Mouse (Mus musculus) MEL (cell line): Measurements from ENCODE around the gene Hnrnpl. TPM values are rescaled to one million over a fixed set of nuclear protein-coding genes. Genes with fewer than 3 reads are reported as not detected.

ENCODE experiments used
- DNase-seq: peaks from one replicate; pipeline ENCODE4 v3.0.0; 2011; ENCODE audit warnings: low read depth, low spot score
- H3K27ac ChIP-seq: 2 replicates; pipeline ENCODE4 v1.5.1; 2012; ENCODE audit warnings: low read depth, mild to moderate bottlenecking, control low read depth, low read length, moderate library complexity; ENCODE audit not compliant: control insufficient read depth
- H3K27me3 ChIP-seq, 2 experiments: fragments of 150-350 bp in 1 of 2; sonication (generic) in 1 of 2; 2 replicates each; pipeline ENCODE4 v1.6.1; 2012; ENCODE audit warnings: low read length in 2 of 2, mild to moderate bottlenecking in 2 of 2, improper control_type of control experiment in 1 of 2, moderate library complexity in 1 of 2; ENCODE audit not compliant: insufficient read depth in 2 of 2, control insufficient read depth in 1 of 2
- H3K36me3 ChIP-seq, 2 experiments: 2 replicates each; pipeline ENCODE4 v1.6.1; 2012 to 2014; ENCODE audit warnings: low read length in 2 of 2, improper control_type of control experiment in 1 of 2, inconsistent platforms in 1 of 2, mild to moderate bottlenecking in 1 of 2; ENCODE audit not compliant: insufficient read depth in 2 of 2, control insufficient read depth in 1 of 2
- H3K4me1 ChIP-seq, 2 experiments: fragments of 150-350 bp in 1 of 2; sonication (generic) in 1 of 2; 2 replicates each; pipeline ENCODE4 v1.6.1; 2012; ENCODE audit warnings: low read length in 2 of 2, improper control_type of control experiment in 1 of 2, mild to moderate bottlenecking in 1 of 2; ENCODE audit not compliant: insufficient read depth in 2 of 2, control insufficient read depth in 1 of 2
- H3K4me3 ChIP-seq, 2 experiments: fragments of 150-350 bp in 1 of 2; sonication (generic) in 1 of 2; 2 replicates each; pipeline ENCODE4 v1.5.1; 2012; ENCODE audit warnings: low read depth in 2 of 2, low read length in 2 of 2, mild to moderate bottlenecking in 2 of 2, moderate library complexity in 2 of 2, control low read depth in 1 of 2, improper control_type of control experiment in 1 of 2; ENCODE audit not compliant: control insufficient read depth in 1 of 2, insufficient read depth in 1 of 2
- H3K79me2 ChIP-seq: 2 replicates; pipeline ENCODE4 v1.6.1; 2012; ENCODE audit warnings: mild to moderate bottlenecking, low read length, moderate library complexity; ENCODE audit not compliant: control insufficient read depth, poor library complexity, insufficient read depth
- H3K9ac ChIP-seq: 2 replicates; pipeline ENCODE4 v1.6.1; 2012; ENCODE audit warnings: low read depth, mild to moderate bottlenecking, control low read depth, low read length, moderate library complexity; ENCODE audit not compliant: control insufficient read depth, poor library complexity, severe bottlenecking
- H3K9me3 ChIP-seq: fragments of 150-350 bp; sonication (generic); replicated peaks from 2 replicates; pipeline ENCODE4 v1.6.1; 2012; ENCODE audit warnings: mild to moderate bottlenecking, low read length, improper control_type of control experiment, moderate library complexity; ENCODE audit not compliant: insufficient read depth
- BHLHE40 ChIP-seq: IDR thresholded peaks from 2 replicates; pipeline ENCODE4 v1.6.1; 2012; ENCODE audit warnings: low read depth, mild to moderate bottlenecking, inconsistent platforms, low read length, improper control_type of control experiment, borderline replicate concordance
- CTCF ChIP-seq, 3 experiments: IDR thresholded peaks in 2 of 3; conservative IDR thresholded peaks in 1 of 3; 2 replicates each; pipeline ENCODE4 v1.5.1; 2011 to 2012; ENCODE audit warnings: low read length in 3 of 3, low read depth in 2 of 3, mild to moderate bottlenecking in 2 of 3, improper control_type of control experiment in 1 of 3, inconsistent platforms in 1 of 3, mixed read lengths in 1 of 3, moderate library complexity in 1 of 3; ENCODE audit not compliant: control insufficient read depth in 1 of 3, insufficient read depth in 1 of 3, poor library complexity in 1 of 3, severe bottlenecking in 1 of 3
- E2F4 ChIP-seq: IDR thresholded peaks from 2 replicates; pipeline ENCODE4 v1.6.1; 2011; ENCODE audit warnings: low read depth, low read length, improper control_type of control experiment, borderline replicate concordance
- ELF1 ChIP-seq: IDR thresholded peaks from 2 replicates; pipeline ENCODE4 v1.6.1; 2014; ENCODE audit warnings: low read depth, mild to moderate bottlenecking, inconsistent platforms, low read length, improper control_type of control experiment, moderate library complexity
- EP300 ChIP-seq, 2 experiments: IDR thresholded peaks; 2 replicates each; pipeline ENCODE4 v1.6.1; 2011; ENCODE audit warnings: improper control_type of control experiment in 2 of 2, low read length in 2 of 2, low read depth in 1 of 2, mild to moderate bottlenecking in 1 of 2
- ETS1 ChIP-seq: IDR thresholded peaks from 2 replicates; pipeline ENCODE4 v1.6.1; 2012; ENCODE audit warnings: low read depth, mild to moderate bottlenecking, inconsistent platforms, low read length, improper control_type of control experiment, moderate library complexity
- GABPA ChIP-seq: IDR thresholded peaks from 2 replicates; pipeline ENCODE4 v1.6.1; 2012; ENCODE audit warnings: low read depth, mild to moderate bottlenecking, inconsistent platforms, low read length, improper control_type of control experiment, moderate library complexity
- GATA1 ChIP-seq: IDR thresholded peaks from 2 replicates; pipeline ENCODE4 v1.6.1; 2011; ENCODE audit warnings: low read depth, low read length, improper control_type of control experiment
- HCFC1 ChIP-seq: IDR thresholded peaks from 2 replicates; pipeline ENCODE4 v1.6.1; 2012; ENCODE audit warnings: low read depth, mild to moderate bottlenecking, inconsistent platforms, low read length, improper control_type of control experiment, moderate library complexity
- JUND ChIP-seq: IDR thresholded peaks from 2 replicates; pipeline ENCODE4 v1.6.1; 2011; ENCODE audit warnings: low read depth, mild to moderate bottlenecking, improper control_type of control experiment, low read length
- KAT2A ChIP-seq: conservative IDR thresholded peaks from 2 replicates; pipeline ENCODE4 v1.6.1; 2012; ENCODE audit warnings: low read depth, low read length, improper control_type of control experiment, inconsistent platforms
- MAFK ChIP-seq: IDR thresholded peaks from 2 replicates; pipeline ENCODE4 v1.6.1; 2011; ENCODE audit warnings: low read depth, mild to moderate bottlenecking, low read length, improper control_type of control experiment, borderline replicate concordance
- MAX ChIP-seq: IDR thresholded peaks from 2 replicates; pipeline ENCODE4 v1.6.1; 2011; ENCODE audit warnings: low read length, improper control_type of control experiment
- MAZ ChIP-seq: IDR thresholded peaks from 2 replicates; pipeline ENCODE4 v1.6.1; 2012; ENCODE audit warnings: low read depth, mild to moderate bottlenecking, inconsistent platforms, low read length, improper control_type of control experiment
- MEF2A ChIP-seq: IDR thresholded peaks from 2 replicates; pipeline ENCODE4 v1.6.1; 2014; ENCODE audit warnings: low read depth, mild to moderate bottlenecking, inconsistent platforms, low read length, improper control_type of control experiment; ENCODE audit not compliant: poor library complexity, insufficient replicate concordance, severe bottlenecking; ENCODE audit errors: extremely low read depth
- MXI1 ChIP-seq: IDR thresholded peaks from 2 replicates; pipeline ENCODE4 v1.6.1; 2011; ENCODE audit warnings: mild to moderate bottlenecking, low read depth, low read length, improper control_type of control experiment
- NELFE ChIP-seq: IDR thresholded peaks from 2 replicates; pipeline ENCODE4 v1.6.1; 2011; ENCODE audit warnings: low read depth, low read length, improper control_type of control experiment
- NRF1 ChIP-seq: IDR thresholded peaks from 2 replicates; pipeline ENCODE4 v1.6.1; 2014; ENCODE audit warnings: low read depth, mild to moderate bottlenecking, inconsistent platforms, low read length, improper control_type of control experiment, moderate library complexity; ENCODE audit not compliant: poor library complexity, insufficient read depth, severe bottlenecking
- POLR2AphosphoS2 ChIP-seq: IDR thresholded peaks from 2 replicates; pipeline ENCODE4 v1.6.1; 2011; ENCODE audit warnings: low read length, improper control_type of control experiment
- RAD21 ChIP-seq: IDR thresholded peaks from 2 replicates; pipeline ENCODE4 v1.6.1; 2011; ENCODE audit warnings: mild to moderate bottlenecking, low read depth, low read length, improper control_type of control experiment
- RCOR1 ChIP-seq: IDR thresholded peaks from 2 replicates; pipeline ENCODE4 v1.6.1; 2012; ENCODE audit warnings: low read depth, mild to moderate bottlenecking, inconsistent platforms, low read length, improper control_type of control experiment
- SIN3A ChIP-seq: IDR thresholded peaks from 2 replicates; pipeline ENCODE4 v1.6.1; 2012; ENCODE audit warnings: low read length, improper control_type of control experiment, inconsistent platforms
- SMC3 ChIP-seq: IDR thresholded peaks from 2 replicates; pipeline ENCODE4 v1.6.1; 2011; ENCODE audit warnings: low read depth, low read length, improper control_type of control experiment
- TAL1 ChIP-seq: IDR thresholded peaks from 2 replicates; pipeline ENCODE4 v1.6.1; 2012; ENCODE audit warnings: mild to moderate bottlenecking, inconsistent platforms, low read length, moderate library complexity, mixed read lengths
- USF2 ChIP-seq, 2 experiments: IDR thresholded peaks; 2 replicates each; pipeline ENCODE4 v1.6.1; 2011 to 2012; ENCODE audit warnings: improper control_type of control experiment in 2 of 2, low read length in 2 of 2, borderline replicate concordance in 1 of 2, inconsistent platforms in 1 of 2, low read depth in 1 of 2, mild to moderate bottlenecking in 1 of 2; ENCODE audit not compliant: insufficient read depth in 1 of 2
- ZC3H11A ChIP-seq: IDR thresholded peaks from 2 replicates; pipeline ENCODE4 v1.6.1; 2012; ENCODE audit warnings: low read depth, mild to moderate bottlenecking, inconsistent platforms, low read length, improper control_type of control experiment
- ZKSCAN1 ChIP-seq: IDR thresholded peaks from 2 replicates; pipeline ENCODE4 v1.6.1; 2012; ENCODE audit warnings: low read depth, mild to moderate bottlenecking, inconsistent platforms, low read length, improper control_type of control experiment, moderate library complexity
- polyA plus RNA-seq, 2 experiments: library from polyadenylated mRNA; stranded (reverse) in 1 of 2; unstranded in 1 of 2; fragments of >175 nt in 1 of 2; fragments of >200 nt in 1 of 2; gene quantifications; 2 replicates each; pipeline versions ENCODE4 v1.2.1 to v1.2.4; 2012; ENCODE audit warnings: low replicate concordance in 2 of 2, low read depth in 1 of 2; ENCODE audit not compliant: insufficient read length in 2 of 2, insufficient read depth in 1 of 2, missing spikeins in 1 of 2
- total RNA-seq: library from RNA; depleted of rRNA; stranded (reverse); fragments of 300-350 nt; gene quantifications from 2 replicates; pipeline ENCODE4 v1.2.3, GENCODE M21; 2012

The Hnrnpl gene
- total and polyA plus RNA-seq, 3 experiments, result 246 to 1,095 (median 684) TPM

GRCm38 (mm10) chr7:28766173-28766879 lies 42.0 kb upstream of the Hnrnpl start, which contains the start of gene Sirt2 (continued):
- TF ChIP-seq MXI1 (peak; percentile 91), RCOR1 (no peak), MAZ (peak; percentile 52; the same call in 1 of the 2 replicates), NRF1 (no peak; the same call in 1 of the 2 replicates), ELF1 (peak; percentile 89), ZKSCAN1 (no peak), RAD21 (no peak), TAL1 (no peak), HCFC1 (peak; percentile 98), NELFE (peak; percentile 57), USF2 (IDR thresholded peaks at IDR 0.05; ENCODE audit: borderline replicate concordance in 1 of 2, insufficient read depth in 1 of 2, low read depth in 1 of 2, low read length in 2 of 2) (peak in 1 of 2 experiments; percentile 26; a peak in 1 of 4 replicates), GABPA (no peak)

- peak; percentile 45 for DNase-seq
- no peaks in the 10 kb centered on the region for H3K27me3 ChIP-seq
- peak overlapping the region; percentile 63 to 81 for H3K4me3 ChIP-seq
- no peaks in the 10 kb centered on the region for H3K9me3 ChIP-seq
- H3K9ac ChIP-seq, result peak overlapping the region; percentile 63
- no peak overlapping the region for H3K27ac ChIP-seq
- H3K36me3 ChIP-seq, result peaks cover 0 to 32% of the 10 kb centered on the region in 2 experiments; a peak in 3 of 4 replicates
- H3K4me1 ChIP-seq, result peaks cover 27 to 46% of the 10 kb centered on the region in 2 experiments
- TF ChIP-seq MAFK (no peak), ELF1 (no peak), JUND (no peak), ETS1 (no peak), MXI1 (no peak), GATA1 (no peak), MAX (no peak), BHLHE40 (no peak), CTCF (IDR thresholded peaks at IDR 0.05 in 2 of 3, conservative IDR thresholded peaks at IDR 0.05 in 1 of 3; ENCODE audit: control insufficient read depth in 1 of 3, insufficient read depth in 1 of 3, low read depth in 2 of 3, low read length in 3 of 3, poor library complexity in 1 of 3, severe bottlenecking in 1 of 3) (no peak), ZC3H11A (no peak), POLR2AphosphoS2 (no peak), NRF1 (no peak), MEF2A (no peak), SMC3 (no peak), EP300 (IDR thresholded peaks at IDR 0.05; ENCODE audit: low read depth in 1 of 2, low read length in 2 of 2) (no peak), E2F4 (no peak), RCOR1 (no peak), SIN3A (no peak), TAL1 (no peak), KAT2A (no peak)
- H3K79me2 ChIP-seq, result peaks cover 20% of the 10 kb centered on the region
Observed at GRCm38 (mm10) chr7:28766910-28767309, 41.4 kb upstream of the Hnrnpl start.
